Mouse (Mus musculus) stomach, postnatal 0 days (tissue): ENCODE results near the gene Macc1.

Experiments used
- CTCF ChIP-seq: IDR thresholded peaks from 2 replicates; pipeline ENCODE4 v1.5.1; 2016; ENCODE audit warnings: antibody characterized with exemption, low read depth, mild to moderate bottlenecking, moderate library complexity
- EP300 ChIP-seq: optimal IDR thresholded peaks from 2 replicates; pipeline ENCODE3; 2016; ENCODE audit warnings: antibody characterized with exemption

DNA sequence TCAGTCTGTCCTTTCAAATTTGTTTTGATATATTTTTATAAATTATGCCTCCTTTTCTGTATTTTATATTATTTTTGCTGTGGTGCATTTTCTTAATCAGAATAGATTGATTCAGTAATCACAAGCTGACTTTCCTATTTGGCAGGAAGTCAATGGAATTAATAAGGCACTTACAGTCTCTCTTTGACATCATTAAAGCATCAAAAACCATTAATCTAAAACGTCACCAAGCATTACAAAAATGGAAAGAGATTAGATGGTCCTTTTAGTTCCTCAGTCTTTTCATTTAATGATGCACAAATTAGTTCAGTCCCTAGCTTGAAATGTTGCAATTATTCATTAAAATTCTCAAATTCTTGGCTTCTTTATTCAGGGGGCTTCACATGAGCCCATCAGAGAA is 153.6 kb downstream of the Macc1 start:
- no peak for TF ChIP-seq CTCF
- TF ChIP-seq EP300: no peak
